Comparison of ENCODE assay signal across 13 mouse cellular contexts in the genomic region with DNA sequence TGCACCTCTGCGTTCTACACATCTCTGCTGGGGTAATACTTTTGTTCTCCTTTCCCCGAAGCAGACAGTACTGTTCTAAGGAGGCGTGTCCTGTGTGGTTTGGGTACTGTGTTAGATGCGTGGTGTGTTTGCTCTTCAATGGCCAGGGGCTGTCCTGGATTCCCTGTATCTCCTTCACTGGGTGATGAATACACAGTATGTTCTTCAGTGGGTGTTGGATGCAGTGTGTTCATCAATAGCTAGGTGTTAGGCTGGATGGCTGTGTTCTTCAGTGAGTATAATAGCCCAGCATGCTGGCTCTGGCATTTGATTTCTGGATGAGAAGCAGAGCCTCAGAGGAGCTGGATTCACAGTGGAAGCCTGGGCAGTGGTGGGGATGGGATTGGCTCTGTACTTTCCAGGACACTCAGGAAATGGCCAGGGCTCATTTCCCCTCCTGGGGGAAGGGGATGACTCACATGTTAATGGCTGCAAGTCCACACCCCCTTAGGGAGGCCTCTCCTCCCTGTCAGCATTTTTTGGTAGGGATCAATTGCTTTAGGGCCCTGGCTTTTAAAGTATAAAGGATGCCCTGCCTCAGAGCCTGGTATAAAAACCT.
DNase-seq lines count a peak whose midpoint lies in the region; ATAC-seq and TF ChIP-seq lines count a peak whose summit lies in the region.
"Had no signal": no experiment of that assay in that cellular context is flagged by ENCODE, and none has a peak within 500 bp of the region (broad histone marks: within the 10 kb centered on the region; RNA-seq: fewer than 3 reads in every experiment).

No protein-coding gene starts in this region.

- H3K36me3 ChIP-seq in intestine, embryonic 14.5 days (ENCODE audit: control insufficient read depth, insufficient read depth, low read length): no peaks in the 10 kb centered on the region
- no peaks in the 10 kb centered on the region for H3K36me3 ChIP-seq in intestine, postnatal 0 days (ENCODE audit: control insufficient read depth, insufficient read depth)
- no peaks in the 10 kb centered on the region for H3K36me3 ChIP-seq in hindbrain, embryonic 15.5 days
- H3K36me3 ChIP-seq: lung, embryonic 15.5 days had no signal

- H3K4me2 ChIP-seq in intestine, embryonic 14.5 days (ENCODE audit: low read length): no peak overlapping the region
- no peak overlapping the region for H3K4me2 ChIP-seq in intestine, postnatal 0 days (replicated peaks; ENCODE audit: low read depth)
- no peak overlapping the region for H3K4me2 ChIP-seq in hindbrain, embryonic 15.5 days
- H3K4me2 ChIP-seq: lung, embryonic 15.5 days had no signal

- POLR2A ChIA-PET in Patski (lab: Charles Lee): no interaction called here

- no peak for ATAC-seq in intestine, embryonic 14.5 days (replicated peaks; ENCODE audit: low FRiP score, low TSS enrichment, low read depth)
- ATAC-seq in intestine, postnatal 0 days: no peak
- ATAC-seq in Patski: peak; percentile 46
- ATAC-seq in hindbrain, embryonic 15.5 days (ENCODE audit: low FRiP score, low read depth): no peak; the same call in 1 of the 2 replicates

- DNase-seq in intestine, embryonic 14.5 days (ENCODE audit: low spot score): no peak
- DNase-seq in 3T3-L1 (ENCODE audit: low read depth, low spot score) (peak; percentile 65), Patski (ENCODE audit: low read depth, low spot score) (no peak)
- no peak for DNase-seq in ovary, postnatal 36 days (ENCODE audit: low spot score)
- DNase-seq in lung, adult 2 months: no peak
- DNase-seq in urinary bladder, postnatal 4 days (ENCODE audit: low spot score in 2 of 2): no peak
- DNase-seq: adrenal gland, adult 2 months; cerebellum, adult 9-11 months; heart, adult 18-20 months; spleen, adult 18-20 months had no signal

- H3K27me3 ChIP-seq in intestine, embryonic 14.5 days (replicated peaks; ENCODE audit: control insufficient read depth, insufficient read depth, low read length): no peaks in the 10 kb centered on the region
- H3K27me3 ChIP-seq in intestine, postnatal 0 days (replicated peaks; ENCODE audit: control insufficient read depth, insufficient read depth, low read length): no peaks in the 10 kb centered on the region
- no peaks in the 10 kb centered on the region for H3K27me3 ChIP-seq in Patski
- no peaks in the 10 kb centered on the region for H3K27me3 ChIP-seq in hindbrain, embryonic 15.5 days
- H3K27me3 ChIP-seq: lung, embryonic 15.5 days had no signal

- H3K9me3 ChIP-seq in intestine, embryonic 14.5 days (ENCODE audit: control insufficient read depth, low read length): no peaks in the 10 kb centered on the region
- no peaks in the 10 kb centered on the region for H3K9me3 ChIP-seq in intestine, postnatal 0 days (ENCODE audit: control insufficient read depth)
- no peaks in the 10 kb centered on the region for H3K9me3 ChIP-seq in hindbrain, embryonic 15.5 days
- H3K9me3 ChIP-seq: lung, embryonic 15.5 days had no signal

- CTCF ChIA-PET in Patski (lab: Charles Lee): interaction anchor here (1.5 kb wide), 1 partner anchor 17 kb away, joined by 4 read pairs; no protein-coding TSS in a partner anchor

- H3K4me3 ChIP-seq in intestine, embryonic 14.5 days (ENCODE audit: low read depth, low read length): no peak overlapping the region
- H3K4me3 ChIP-seq in intestine, postnatal 0 days (ENCODE audit: low read depth, low read length): no peak overlapping the region
- no peak overlapping the region for H3K4me3 ChIP-seq in hindbrain, embryonic 15.5 days
- H3K4me3 ChIP-seq in lung, adult 2 months (replicated peaks; ENCODE audit: extremely low read depth, low read depth, low read length): no peak overlapping the region
- H3K4me3 ChIP-seq: lung, embryonic 15.5 days had no signal

- 79% methylated on average over 4 of the region's 4 CpGs for WGBS in intestine, embryonic 14.5 days
- WGBS in intestine, postnatal 0 days: 78% methylated on average over 4 of the region's 4 CpGs
- WGBS in hindbrain, embryonic 15.5 days: 73% methylated on average over 4 of the region's 4 CpGs
- 78% methylated on average over 4 of the region's 4 CpGs for WGBS in lung, adult 2 months

- H3K27ac ChIP-seq in intestine, embryonic 14.5 days (ENCODE audit: low read depth): peak overlapping the region; percentile 29
- H3K27ac ChIP-seq in intestine, postnatal 0 days (ENCODE audit: low read depth, low read length): no peak overlapping the region
- peak overlapping the region; percentile 3 for H3K27ac ChIP-seq in hindbrain, embryonic 15.5 days (replicated peaks)
- H3K27ac ChIP-seq: lung, embryonic 15.5 days had no signal

- no peak for TF ChIP-seq POLR2A in lung, adult 2 months (IDR thresholded peaks at IDR 0.05; ENCODE audit: borderline replicate concordance, extremely low read depth, low read depth, low read length)

- in situ Hi-C loops in Patski (cut with MboI; ENCODE audit: low pct_unique_long_range_greater_than_20kb): no loop called here

- H3K9ac ChIP-seq in intestine, embryonic 14.5 days (ENCODE audit: low read length): no peak overlapping the region
- H3K9ac ChIP-seq in intestine, postnatal 0 days (ENCODE audit: low read depth, low read length): no peak overlapping the region
- H3K9ac ChIP-seq in hindbrain, embryonic 15.5 days: no peak overlapping the region
- H3K9ac ChIP-seq: lung, embryonic 15.5 days had no signal

- peaks cover 8% of the 10 kb centered on the region for H3K4me1 ChIP-seq in intestine, embryonic 14.5 days (replicated peaks; ENCODE audit: control insufficient read depth, insufficient read depth, low read length)
- no peaks in the 10 kb centered on the region for H3K4me1 ChIP-seq in intestine, postnatal 0 days (replicated peaks; ENCODE audit: control insufficient read depth, insufficient read depth, low read length)
- peaks cover 28% of the 10 kb centered on the region for H3K4me1 ChIP-seq in hindbrain, embryonic 15.5 days (replicated peaks)
- H3K4me1 ChIP-seq in lung, adult 2 months (ENCODE audit: control insufficient read depth, insufficient read depth, low read length): no peaks in the 10 kb centered on the region
- H3K4me1 ChIP-seq: lung, embryonic 15.5 days had no signal

- TF ChIP-seq CTCF in intestine, postnatal 0 days (IDR thresholded peaks at IDR 0.05; ENCODE audit: low read depth): no peak
- no peak for TF ChIP-seq CTCF in Patski (IDR thresholded peaks at IDR 0.05)
- TF ChIP-seq CTCF in lung, adult 2 months (IDR thresholded peaks at IDR 0.05; ENCODE audit: insufficient read depth, low read length): no peak
